Mouse (Mus musculus) forebrain, embryonic 11.5 days (tissue): ENCODE measurements around the gene Fbxl15. TPM values are rescaled to one million over a fixed set of nuclear protein-coding genes. Genes with fewer than 3 reads are reported as not detected.

Experiments used
- ATAC-seq: fragments of 200-750 bp; cut with Nextera tagmentation; replicated peaks from 2 replicates; pipeline ENCODE4 v1.8.0; 2017; ENCODE audit warnings: moderate TSS enrichment; ENCODE audit not compliant: low FRiP score
- DNase-seq: peaks from one replicate; pipeline ENCODE4 v3.0.0-alpha.2; 2017; ENCODE audit warnings: low spot score
- H3K27ac ChIP-seq: fragments of 300-500 bp; sonication (generic); 2 replicates; pipeline ENCODE4 v1.5.1; 2014; ENCODE audit warnings: low read depth, low read length
- H3K27me3 ChIP-seq: fragments of 300-500 bp; sonication (generic); 2 replicates; pipeline ENCODE4 v1.6.1; 2014; ENCODE audit warnings: mild to moderate bottlenecking, low read length, mixed read lengths; ENCODE audit not compliant: control insufficient read depth, insufficient read depth
- H3K36me3 ChIP-seq: fragments of 300-500 bp; sonication (generic); 2 replicates; pipeline ENCODE4 v1.6.1; 2014; ENCODE audit warnings: mild to moderate bottlenecking, low read length, moderate library complexity, mixed read lengths; ENCODE audit not compliant: control insufficient read depth, insufficient read depth
- H3K4me1 ChIP-seq: fragments of 300-500 bp; sonication (generic); replicated peaks from 2 replicates; pipeline ENCODE4 v1.6.1; 2014; ENCODE audit warnings: low read length, mixed read lengths; ENCODE audit not compliant: control insufficient read depth, insufficient read depth
- H3K4me2 ChIP-seq: fragments of 300-500 bp; sonication (generic); 2 replicates; pipeline ENCODE4 v1.6.1; 2014; ENCODE audit warnings: low read depth, mild to moderate bottlenecking, low read length, moderate library complexity, mixed read lengths; ENCODE audit not compliant: severe bottlenecking
- H3K4me3 ChIP-seq: fragments of 300-500 bp; sonication (generic); 2 replicates; pipeline ENCODE4 v1.5.1; 2014; ENCODE audit warnings: low read depth, low read length
- H3K9ac ChIP-seq: fragments of 300-500 bp; sonication (generic); 2 replicates; pipeline ENCODE4 v1.6.1; 2014; ENCODE audit warnings: low read length
- H3K9me3 ChIP-seq: fragments of 300-500 bp; sonication (generic); 2 replicates; pipeline ENCODE4 v1.6.1; 2016; ENCODE audit warnings: low read length, mixed read lengths; ENCODE audit not compliant: control insufficient read depth
- WGBS: fragments of 180-500 bp; shearing (Covaris S2); extraction: QIAGEN DNeasy Blood & Tissue Kit; methylation state at CpG from one replicate; pipeline ENCODE4 v1.1.7; 2014; 5-methylcytosine and 5-hydroxymethylcytosine counted together
- polyA plus RNA-seq: library from polyadenylated mRNA; unstranded; fragments of >200 nt; fragmentation: Nextera tagmentation; extraction: Ambion mirVana; gene quantifications from 2 replicates; pipeline ENCODE4 v1.2.1, GENCODE M21; 2014

Fbxl15 gene
- polyA plus RNA-seq, 1 experiment from 2014 or later = 25.8 TPM

GRCm38 (mm10) chr19:46347146-46347545 is 19.2 kb downstream of the Fbxl15 start:
- H3K4me2 ChIP-seq = no peak overlapping the region
- H3K9me3 ChIP-seq = no peaks in the 10 kb centered on the region
- H3K9ac ChIP-seq = no peak overlapping the region
- no peak overlapping the region for H3K27ac ChIP-seq
- peaks cover 4% of the 10 kb centered on the region; the same call in 1 of the 2 replicates for H3K4me1 ChIP-seq
- H3K4me3 ChIP-seq = no peak overlapping the region
- H3K27me3 ChIP-seq = peaks cover 13% of the 10 kb centered on the region
- 93% methylated on average over 1 of the region's 1 CpGs for WGBS
- ATAC-seq (no peak), DNase-seq (no peak)
- H3K36me3 ChIP-seq = no peaks in the 10 kb centered on the region

- H3K4me3 ChIP-seq = peak overlapping the region; percentile 58
- H3K9ac ChIP-seq = peak overlapping the region; percentile 81
- H3K27ac ChIP-seq = no peak overlapping the region
- H3K36me3 ChIP-seq = no peaks in the 10 kb centered on the region
- 32% methylated on average over 14 of the region's 14 CpGs for WGBS
- DNase-seq = no peak
- no peak for ATAC-seq
- peak overlapping the region; percentile 93 for H3K4me2 ChIP-seq
- peaks cover 4% of the 10 kb centered on the region; the same call in 1 of the 2 replicates for H3K4me1 ChIP-seq
- H3K9me3 ChIP-seq = no peaks in the 10 kb centered on the region
- H3K27me3 ChIP-seq = peaks cover 13% of the 10 kb centered on the region
These were observed 20.1 kb downstream of the Fbxl15 start for GRCm38 (mm10) chr19:46347936-46348668.

- Histone ChIP-seq H3K4me3 (peak overlapping the region; percentile 58), H3K9ac (peak overlapping the region; percentile 81), H3K4me2 (peak overlapping the region; percentile 93), H3K36me3 (no peaks in the 10 kb centered on the region), H3K4me1 (peaks cover 4% of the 10 kb centered on the region; the same call in 1 of the 2 replicates), H3K9me3 (no peaks in the 10 kb centered on the region), H3K27me3 (peaks cover 13% of the 10 kb centered on the region), H3K27ac (no peak overlapping the region)
- peak; percentile 87 for ATAC-seq
- under 1% methylated on average over 78 of the region's 78 CpGs for WGBS
- DNase-seq = peak; percentile 86
These were observed 20.9 kb downstream of the Fbxl15 start for GRCm38 (mm10) chr19:46348761-46349458.

- no peak overlapping the region for H3K27ac ChIP-seq
These were observed 21.6 kb downstream of the Fbxl15 start for GRCm38 (mm10) chr19:46349550-46349949.

GRCm38 (mm10) chr19:46350168-46350932 is 22.4 kb downstream of the Fbxl15 start, which contains the start of gene 2310034G01Rik:
Gene 2310034G01Rik, minus strand, starts transcription at chr19:46350302.
- peaks cover 4% of the 10 kb centered on the region; the same call in 1 of the 2 replicates for H3K4me1 ChIP-seq
- H3K27ac ChIP-seq = no peak within 1 kb of the TSS
- H3K4me3 ChIP-seq = peak within 1 kb of the TSS; percentile 58
- H3K4me2 ChIP-seq = peak within 1 kb of the TSS; percentile 93
- no peak for ATAC-seq
- H3K9ac ChIP-seq = peak within 1 kb of the TSS; percentile 81
- H3K36me3 ChIP-seq = no peaks in the 10 kb centered on the region
- no peaks in the 10 kb centered on the region for H3K9me3 ChIP-seq
- H3K27me3 ChIP-seq = peaks cover 13% of the 10 kb centered on the region
- WGBS = 69% methylated on average over 10 of the region's 10 CpGs
- DNase-seq = no peak

More at GRCm38 (mm10) chr19:46349550-46349949, 21.6 kb downstream of the Fbxl15 start:
- H3K4me2 ChIP-seq = peak overlapping the region; percentile 93
- H3K27me3 ChIP-seq = peaks cover 13% of the 10 kb centered on the region
- H3K4me1 ChIP-seq = peaks cover 4% of the 10 kb centered on the region; the same call in 1 of the 2 replicates
- H3K4me3 ChIP-seq = peak overlapping the region; percentile 58
- DNase-seq (no peak), ATAC-seq (no peak; the same call in 1 of the 2 replicates)
- no peaks in the 10 kb centered on the region for H3K36me3 ChIP-seq
- H3K9ac ChIP-seq = peak overlapping the region; percentile 81
- WGBS = 35% methylated on average over 6 of the region's 6 CpGs
- no peaks in the 10 kb centered on the region for H3K9me3 ChIP-seq

- H3K4me2 ChIP-seq = peak overlapping the region; percentile 69
- ATAC-seq = peak; percentile 86
- WGBS = 1% methylated on average over 29 of the region's 29 CpGs
- H3K9me3 ChIP-seq = no peaks in the 10 kb centered on the region
- peak overlapping the region; percentile 57 for H3K9ac ChIP-seq
- DNase-seq = peak; percentile 94
- H3K4me1 ChIP-seq = peaks cover 7% of the 10 kb centered on the region; the same call in 1 of the 2 replicates
- H3K27me3 ChIP-seq = peaks cover 7% of the 10 kb centered on the region
- no peaks in the 10 kb centered on the region for H3K36me3 ChIP-seq
- H3K27ac ChIP-seq = no peak overlapping the region
- H3K4me3 ChIP-seq = peak overlapping the region; percentile 43
These were observed 28.7 kb downstream of the Fbxl15 start for GRCm38 (mm10) chr19:46356701-46357138.

- ATAC-seq (no peak), DNase-seq (no peak)
- H3K9ac ChIP-seq = peak overlapping the region; percentile 57
- H3K27ac ChIP-seq = no peak overlapping the region
- H3K36me3 ChIP-seq = no peaks in the 10 kb centered on the region
- peak overlapping the region; percentile 43 for H3K4me3 ChIP-seq
- no peaks in the 10 kb centered on the region for H3K9me3 ChIP-seq
- peaks cover 7% of the 10 kb centered on the region for H3K27me3 ChIP-seq
- peaks cover 7% of the 10 kb centered on the region; the same call in 1 of the 2 replicates for H3K4me1 ChIP-seq
- WGBS = 20% methylated on average over 25 of the region's 25 CpGs
- H3K4me2 ChIP-seq = peak overlapping the region; percentile 69
These were observed 29.6 kb downstream of the Fbxl15 start for GRCm38 (mm10) chr19:46357344-46358280.
